Mouse (Mus musculus): ENCODE data around the gene Mrpl46.

- TF ChIP-seq CTCF (IDR thresholded peaks at IDR 0.05; ENCODE audit: borderline replicate concordance, insufficient read depth, low read depth, low read length) (no peak), POLR2A (IDR thresholded peaks at IDR 0.05; ENCODE audit: borderline replicate concordance, insufficient read depth, low read length) (no peak)
These were observed 43.5 kb upstream of the Mrpl46 start for GRCm38 (mm10) chr7:78826682-78827385.

Measured in cerebellum, adult 2 months (tissue).